Mouse (Mus musculus): ENCODE results near the gene Map3k11.

GRCm38 (mm10) chr19:5734325-5734724, 45.8 kb downstream of the Map3k11 start:
- TF ChIP-seq CTCF (IDR thresholded peaks at IDR 0.05; ENCODE audit: borderline replicate concordance, insufficient read depth, low read depth, low read length) (no peak), POLR2A (IDR thresholded peaks at IDR 0.05; ENCODE audit: borderline replicate concordance, insufficient read depth, low read length) (no peak)

All from cerebellum, adult 2 months (tissue).